Mouse (Mus musculus) myocyte (in vitro differentiated cells): ENCODE results near the gene Fosb. TPM values are rescaled to one million over a fixed set of nuclear protein-coding genes. Genes with fewer than 3 reads are reported as not detected.

Source experiments
- H3K27me3 ChIP-seq: one replicate; pipeline ENCODE4 v1.6.1; 2011; ENCODE audit not compliant: control insufficient read depth, insufficient read depth, insufficient read length
- H3K36me3 ChIP-seq: one replicate; pipeline ENCODE4 v1.6.1; 2011; ENCODE audit not compliant: control insufficient read depth, insufficient read depth
- H3K4me2 ChIP-seq: one replicate; pipeline ENCODE4 v1.6.1; 2011; ENCODE audit warnings: low read depth, control low read depth
- H3K4me3 ChIP-seq: one replicate; pipeline ENCODE4 v1.5.1; 2011; ENCODE audit warnings: mild to moderate bottlenecking, control low read depth, moderate library complexity
- H3K79me2 ChIP-seq: one replicate; pipeline ENCODE4 v1.6.1; 2011; ENCODE audit not compliant: control insufficient read depth, insufficient read depth
- H3ac ChIP-seq: one replicate; pipeline ENCODE4 v1.6.1; 2011; ENCODE audit not compliant: control insufficient read depth, insufficient read length
- CEBPB ChIP-seq: IDR thresholded peaks from 2 replicates; pipeline ENCODE4 v1.6.1; 2011; ENCODE audit warnings: mild to moderate bottlenecking, moderate library complexity; ENCODE audit not compliant: poor library complexity, insufficient read depth, severe bottlenecking
- E2F4 ChIP-seq: IDR thresholded peaks from one replicate; pipeline ENCODE4 v1.6.1; 2011; ENCODE audit warnings: mild to moderate bottlenecking, control low read depth, moderate library complexity; ENCODE audit not compliant: insufficient read depth
- MAX ChIP-seq: IDR thresholded peaks from one replicate; pipeline ENCODE4 v1.6.1; 2011; ENCODE audit warnings: low read depth, mild to moderate bottlenecking, control low read depth
- MYOD1 ChIP-seq, 3 experiments: IDR thresholded peaks; one replicate each; pipeline ENCODE4 v1.6.1; 2011; ENCODE audit warnings: control low read depth in 2 of 3, low read depth in 2 of 3, mild to moderate bottlenecking in 2 of 3, moderate library complexity in 1 of 3; ENCODE audit not compliant: insufficient read length in 2 of 3, control insufficient read depth in 1 of 3
- MYOG ChIP-seq, 3 experiments: IDR thresholded peaks; one replicate each; pipeline ENCODE4 v1.6.1; 2011; ENCODE audit warnings: control low read depth in 2 of 3, low read depth in 2 of 3, mild to moderate bottlenecking in 2 of 3; ENCODE audit not compliant: insufficient read length in 2 of 3, control insufficient read depth in 1 of 3, insufficient read depth in 1 of 3
- POLR2A ChIP-seq: IDR thresholded peaks from one replicate; pipeline ENCODE4 v1.6.1; 2011; ENCODE audit warnings: low read depth, mild to moderate bottlenecking, control low read depth, moderate library complexity; ENCODE audit not compliant: insufficient read length
- POLR2AphosphoS2 ChIP-seq: IDR thresholded peaks from one replicate; pipeline ENCODE4 v1.6.1; 2011; ENCODE audit warnings: low read depth, control low read depth; ENCODE audit not compliant: insufficient read length
- REST ChIP-seq: IDR thresholded peaks from one replicate; pipeline ENCODE4 v1.6.1; 2011; ENCODE audit warnings: mild to moderate bottlenecking, control low read depth, moderate library complexity; ENCODE audit not compliant: insufficient read depth, insufficient read length
- SRF ChIP-seq: IDR thresholded peaks from one replicate; pipeline ENCODE4 v1.6.1; 2011; ENCODE audit warnings: low read depth; ENCODE audit not compliant: control insufficient read depth, insufficient read length
- TCF12 ChIP-seq: IDR thresholded peaks from one replicate; pipeline ENCODE4 v1.6.1; 2011; ENCODE audit warnings: mild to moderate bottlenecking, control low read depth; ENCODE audit not compliant: poor library complexity, insufficient read depth, severe bottlenecking
- TCF3 ChIP-seq: IDR thresholded peaks from one replicate; pipeline ENCODE4 v1.6.1; 2011; ENCODE audit warnings: low read depth, control low read depth; ENCODE audit not compliant: insufficient read length
- USF1 ChIP-seq: IDR thresholded peaks from one replicate; pipeline ENCODE4 v1.6.1; 2011; ENCODE audit warnings: low read depth, mild to moderate bottlenecking, control low read depth, moderate library complexity
- polyA plus RNA-seq: library from polyadenylated mRNA; unstranded; fragments of >200 nt; fragmentation: generic; extraction: Trizol; gene quantifications from one replicate; pipeline ENCODE4 v1.2.1, GENCODE M21; 2012; ENCODE audit warnings: missing spikeins

Fosb gene
- polyA plus RNA-seq, 1 experiment, result 0.82 TPM

DNA sequence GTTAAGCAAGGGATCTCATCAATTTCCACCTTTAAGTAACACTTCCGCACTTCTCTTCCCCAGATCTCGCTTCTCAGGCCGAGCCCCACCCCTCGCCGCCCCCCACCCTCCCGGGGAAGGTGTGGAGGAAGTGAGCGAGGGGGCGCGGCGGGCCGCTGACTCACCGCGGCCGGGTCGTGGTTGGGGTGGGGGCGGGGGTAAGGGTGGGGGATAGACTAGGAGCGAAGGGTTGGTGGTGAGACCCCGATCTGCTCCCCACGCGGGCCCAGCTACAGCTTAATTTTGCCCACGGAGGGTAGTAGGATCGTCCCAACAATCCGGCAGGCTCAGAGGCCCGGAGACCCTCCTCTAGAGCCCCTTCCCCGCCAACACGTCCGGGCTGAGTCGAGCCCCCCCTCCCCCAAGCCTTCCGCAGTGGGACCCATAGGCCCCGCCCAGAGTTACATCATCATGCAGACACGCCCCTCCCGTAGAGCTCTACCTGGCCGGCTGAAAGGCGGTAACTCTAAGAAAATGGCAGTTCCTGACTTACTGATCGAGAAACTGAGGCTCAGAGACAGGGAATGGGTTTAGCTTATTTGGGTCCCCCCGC lies 37.6 kb downstream of the Fosb start:
- peaks cover 9% of the 10 kb centered on the region for H3K36me3 ChIP-seq
- TF ChIP-seq REST, result no peak
- peak; percentile 32 for TF ChIP-seq POLR2A
- TF ChIP-seq POLR2AphosphoS2, result peak; percentile 23
- TF ChIP-seq MYOD1 (IDR thresholded peaks at IDR 0.05; ENCODE audit: control insufficient read depth in 1 of 3, insufficient read length in 2 of 3, low read depth in 2 of 3), result no peak
- H3ac ChIP-seq, result peak overlapping the region; percentile 63
- peak overlapping the region; percentile 96 for H3K4me3 ChIP-seq
- H3K27me3 ChIP-seq, result no peaks in the 10 kb centered on the region
- H3K4me2 ChIP-seq, result peak overlapping the region; percentile 75
- peaks cover 39% of the 10 kb centered on the region for H3K79me2 ChIP-seq

DNA sequence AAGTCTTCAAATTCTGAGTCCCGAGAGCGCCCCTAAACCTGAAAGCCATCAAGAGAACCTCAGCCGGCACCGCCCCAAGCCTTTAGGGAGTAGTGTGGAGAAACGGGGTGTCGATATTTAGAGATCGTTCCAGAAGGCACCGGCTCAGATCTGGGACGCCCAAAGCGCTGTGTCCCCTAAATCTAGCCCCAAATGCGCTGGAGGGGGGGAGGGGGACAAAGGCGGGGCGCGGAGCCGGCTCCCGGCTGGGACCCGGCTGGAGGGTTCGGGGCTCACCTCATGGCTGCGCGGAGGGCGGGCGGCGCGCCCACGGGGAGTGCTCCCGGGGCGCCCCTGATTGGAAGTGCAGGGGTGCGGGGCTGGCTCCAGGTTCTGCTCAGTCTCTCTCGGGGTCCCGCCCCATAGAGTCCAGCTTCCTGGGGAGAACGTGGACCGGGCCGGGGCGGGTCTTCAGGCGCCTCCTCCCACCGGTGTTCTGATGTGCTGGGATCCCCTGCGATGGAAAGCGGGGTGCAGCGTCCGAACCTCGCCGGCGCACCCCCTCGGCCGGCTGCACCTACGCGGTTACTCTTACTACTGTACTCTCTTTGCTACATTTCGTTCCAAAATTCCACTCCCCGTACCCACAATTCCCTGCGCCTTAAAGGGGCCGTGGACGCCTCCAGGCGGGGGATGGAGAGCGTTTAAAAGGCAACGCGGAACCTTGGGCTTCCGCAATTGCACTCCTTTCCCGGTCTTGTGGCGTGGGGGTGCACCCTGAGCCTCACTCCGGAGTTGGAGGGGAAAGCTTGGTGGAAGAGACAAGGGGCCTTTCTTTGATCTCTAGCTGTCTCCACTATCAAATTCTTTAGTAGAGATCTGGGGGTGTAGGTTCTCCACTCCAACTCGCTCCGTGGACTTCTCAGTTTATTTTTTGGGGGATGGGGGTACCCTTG lies 38.3 kb downstream of the Fosb start, which contains the start of gene Vasp:
Gene Vasp, minus strand, starts transcription at position 580 of the 935 bp plus-strand sequence.
- Histone ChIP-seq H3K36me3 (peaks cover 9% of the 10 kb centered on the region), H3K4me3 (peak within 1 kb of the TSS; percentile 96), H3K27me3 (no peaks in the 10 kb centered on the region), H3K4me2 (peak within 1 kb of the TSS; percentile 75), H3K79me2 (peaks cover 43% of the 10 kb centered on the region), H3ac (peak within 1 kb of the TSS; percentile 63)
- TF ChIP-seq MAX (no peak), SRF (no peak), CEBPB (no peak), MYOG (IDR thresholded peaks at IDR 0.05; ENCODE audit: control insufficient read depth in 1 of 3, insufficient read depth in 1 of 3, insufficient read length in 2 of 3, low read depth in 2 of 3) (no peak), USF1 (no peak), MYOD1 (IDR thresholded peaks at IDR 0.05; ENCODE audit: control insufficient read depth in 1 of 3, insufficient read length in 2 of 3, low read depth in 2 of 3) (peak in 1 of 3 experiments; percentile 11), POLR2A (peak; percentile 93), POLR2AphosphoS2 (peak; percentile 93), REST (no peak), TCF12 (no peak), E2F4 (peak; percentile 52)

DNA sequence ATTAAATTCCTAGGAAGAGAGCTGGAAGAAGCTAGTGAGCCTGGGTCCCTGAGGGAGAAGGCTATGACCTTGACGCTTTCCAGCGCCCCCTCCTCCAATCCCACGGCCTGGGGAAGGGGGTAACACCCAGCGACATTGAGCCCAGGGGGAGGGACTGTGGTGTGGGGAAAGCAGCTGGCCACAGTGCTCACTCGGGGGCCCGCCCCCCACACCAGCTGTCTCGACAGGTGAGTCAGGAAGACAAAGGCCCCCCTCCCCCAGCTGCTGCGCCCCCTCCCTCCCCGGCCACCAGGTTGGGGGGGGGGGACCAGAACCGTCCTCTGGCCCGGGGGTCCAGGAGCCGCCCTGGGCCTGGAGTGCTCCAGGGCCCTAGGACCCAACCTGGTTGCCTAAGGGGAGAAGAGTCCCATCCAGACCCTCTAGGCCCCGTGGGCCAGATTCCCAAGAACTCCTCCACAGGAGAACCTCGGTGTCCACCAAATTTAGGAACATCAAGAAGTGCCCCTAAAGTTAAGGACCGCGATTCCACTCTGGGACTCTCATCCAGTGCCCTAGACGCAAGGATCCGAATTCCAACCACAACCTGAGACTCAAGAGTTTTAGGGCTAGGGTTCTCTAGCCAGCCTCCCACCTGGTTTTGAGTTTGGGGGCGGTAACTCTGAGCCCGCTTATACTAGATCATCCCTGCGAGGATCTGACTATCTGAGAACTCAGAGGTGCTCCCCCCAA lies 39.2 kb downstream of the Fosb start:
- H3ac ChIP-seq, result peak overlapping the region; percentile 63
- peak overlapping the region; percentile 63 for H3K4me2 ChIP-seq
- H3K27me3 ChIP-seq, result no peaks in the 10 kb centered on the region
- TF ChIP-seq TCF3, result peak; percentile 84
- peak; percentile 53 for TF ChIP-seq POLR2AphosphoS2
- no peak for TF ChIP-seq CEBPB
- no peak for TF ChIP-seq REST
- TF ChIP-seq TCF12, result peak; percentile 89
- TF ChIP-seq SRF, result no peak
- TF ChIP-seq MYOD1 (IDR thresholded peaks at IDR 0.05; ENCODE audit: control insufficient read depth in 1 of 3, insufficient read length in 2 of 3, low read depth in 2 of 3), result peak in 2 of 3 experiments; percentile 93 to 96
- TF ChIP-seq MAX, result no peak
- peak; percentile 22 for TF ChIP-seq POLR2A
- no peak for TF ChIP-seq E2F4
- peak; percentile 45 to 97 (median 97) for TF ChIP-seq MYOG (IDR thresholded peaks at IDR 0.05; ENCODE audit: control insufficient read depth in 1 of 3, insufficient read depth in 1 of 3, insufficient read length in 2 of 3, low read depth in 2 of 3)
- no peak for TF ChIP-seq USF1
- peak overlapping the region; percentile 96 for H3K4me3 ChIP-seq
- H3K79me2 ChIP-seq, result peaks cover 50% of the 10 kb centered on the region
- H3K36me3 ChIP-seq, result peaks cover 9% of the 10 kb centered on the region

DNA sequence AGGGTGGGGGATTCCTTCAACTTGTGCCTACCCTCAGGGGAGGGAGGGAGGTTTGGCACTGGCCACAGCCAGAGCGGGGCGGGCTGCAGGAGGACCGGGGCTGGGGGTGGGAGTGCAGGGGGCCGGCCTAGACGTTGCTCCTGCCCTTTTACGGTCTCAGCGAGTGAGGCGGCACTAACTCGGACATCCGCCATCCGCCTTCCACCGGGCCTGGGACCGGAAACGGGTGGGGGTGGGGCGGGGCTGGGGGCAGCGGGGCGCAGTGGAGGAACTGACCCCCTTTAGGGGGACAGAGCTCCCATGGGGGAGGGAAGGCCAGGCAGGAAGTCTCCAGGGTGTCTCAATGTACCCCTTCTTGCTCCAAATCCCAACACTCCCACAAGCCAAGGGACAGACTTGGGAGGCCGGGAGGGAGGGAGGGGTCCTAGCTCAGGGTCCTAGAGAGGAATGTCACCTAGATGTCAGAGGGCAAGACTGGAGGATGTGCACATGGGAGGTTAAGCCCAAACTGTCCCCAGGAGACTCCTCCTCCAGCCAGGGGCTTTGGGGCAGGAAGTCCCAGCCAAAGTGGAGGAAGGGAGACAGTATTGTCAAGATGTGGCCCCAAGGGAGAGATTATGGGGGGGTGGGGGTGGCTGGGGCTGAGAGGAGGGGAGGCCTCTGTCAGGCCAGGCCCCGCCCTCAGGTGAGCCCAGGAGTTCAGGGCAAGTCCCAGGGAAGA lies 40.0 kb downstream of the Fosb start:
- Histone ChIP-seq H3ac (peak overlapping the region; percentile 63), H3K27me3 (no peaks in the 10 kb centered on the region), H3K4me2 (peak overlapping the region; percentile 89), H3K79me2 (peaks cover 53% of the 10 kb centered on the region), H3K36me3 (peaks cover 9% of the 10 kb centered on the region), H3K4me3 (peak overlapping the region; percentile 96)
- TF ChIP-seq MYOG (IDR thresholded peaks at IDR 0.05; ENCODE audit: control insufficient read depth in 1 of 3, insufficient read depth in 1 of 3, insufficient read length in 2 of 3, low read depth in 2 of 3) (no peak), POLR2A (peak; percentile 37), E2F4 (no peak), TCF3 (no peak), POLR2AphosphoS2 (peak; percentile 62), CEBPB (no peak), MAX (no peak), USF1 (no peak), TCF12 (no peak), REST (no peak), MYOD1 (IDR thresholded peaks at IDR 0.05; ENCODE audit: control insufficient read depth in 1 of 3, insufficient read length in 2 of 3, low read depth in 2 of 3) (no peak), SRF (peak; percentile 63)
